In the genomic region with DNA sequence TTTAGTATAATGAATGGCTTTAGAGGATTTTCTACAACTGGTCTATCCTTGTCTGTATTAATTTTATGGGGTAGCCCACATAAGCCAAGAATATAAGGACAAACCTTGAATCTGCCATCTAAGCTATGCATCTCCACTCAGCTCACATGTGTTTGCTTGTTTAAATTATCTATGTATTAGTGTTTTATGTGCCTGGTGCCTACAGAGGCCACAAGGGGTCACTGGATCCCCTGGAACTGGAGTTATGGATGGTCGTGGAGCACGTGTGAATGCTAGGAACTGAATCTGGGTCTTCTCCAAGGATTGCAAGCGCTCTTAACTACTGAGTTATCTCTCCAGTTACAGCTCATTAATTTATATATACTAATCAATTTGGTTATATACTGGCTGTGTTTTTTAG, we compare ENCODE assay signal across 19 mouse cellular contexts. TPM values are rescaled to one million over a fixed set of nuclear protein-coding genes. Genes with fewer than 3 reads are reported as not detected.
DNase-seq lines count a peak whose midpoint lies in the region; ATAC-seq and TF ChIP-seq lines count a peak whose summit lies in the region.
"Had no signal": no experiment of that assay in that cellular context is flagged by ENCODE, and none has a peak within 500 bp of the region (broad histone marks: within the 10 kb centered on the region; RNA-seq: fewer than 3 reads in every experiment).

No protein-coding gene starts in this region.

- H3K79me2 ChIP-seq in CH12.LX (replicated peaks; ENCODE audit: control insufficient read depth, extremely low read depth, insufficient read depth, poor library complexity, severe bottlenecking): no peaks in the 10 kb centered on the region

- TF ChIP-seq EP300 in CH12.LX (IDR thresholded peaks at IDR 0.05; ENCODE audit: low read length): no peak

- TF ChIP-seq CTCF in kidney, postnatal 0 days (IDR thresholded peaks at IDR 0.05; ENCODE audit: low read depth): peak; percentile 20; the same call in 1 of the 2 replicates
- peak in 1 of 2 experiments; percentile 34; a peak in 2 of 4 replicates for TF ChIP-seq CTCF in CH12.LX (conservative IDR thresholded peaks at IDR 0.05 in 1 of 2, IDR thresholded peaks at IDR 0.05 in 1 of 2; ENCODE audit: low read depth in 2 of 2, low read length in 2 of 2)
- peak; percentile 35; the same call in 1 of the 2 replicates for TF ChIP-seq CTCF in small intestine, adult 2 months (IDR thresholded peaks at IDR 0.05; ENCODE audit: extremely low read depth, insufficient read length, insufficient replicate concordance, low read depth, low read length)

- H3K4me3 ChIP-seq in kidney, postnatal 0 days (replicated peaks; ENCODE audit: low read depth, low read length): no peak overlapping the region
- no peak overlapping the region for H3K4me3 ChIP-seq in CH12.LX (replicated peaks in 1 of 3; ENCODE audit: low read depth in 2 of 3, low read length in 2 of 3, poor library complexity in 1 of 3)
- no peak overlapping the region for H3K4me3 ChIP-seq in small intestine, adult 2 months (ENCODE audit: low read depth, low read length)
- H3K4me3 ChIP-seq: forebrain, embryonic 15.5 days; heart, embryonic 13.5 days; lung, embryonic 15.5 days; neural tube, embryonic 12.5 days had no signal

- DNase-seq in kidney, postnatal 0 days (ENCODE audit: low spot score): no peak
- no peak for DNase-seq in kidney, adult 8-10 months
- DNase-seq in CH12.LX (ENCODE audit: extremely low read depth) (no peak), R1 (ENCODE audit: low read depth, low spot score) (peak; percentile 54)
- DNase-seq in left cerebral cortex, adult 8-10 months (ENCODE audit: low spot score in 2 of 2): no peak
- no peak for DNase-seq in kidney, postnatal 25 days
- DNase-seq: adrenal gland, postnatal 36 days; cerebellum, adult 9-11 months; gastrocnemius, postnatal 36 days; heart, postnatal 36 days; kidney, adult 2 months; kidney, postnatal 4 days; right cerebral cortex, postnatal 14 days had no signal

- no peak overlapping the region for H3K27ac ChIP-seq in kidney, postnatal 0 days
- H3K27ac ChIP-seq in CH12.LX (ENCODE audit: insufficient read depth, low read depth): no peak overlapping the region
- H3K27ac ChIP-seq in small intestine, adult 2 months (ENCODE audit: insufficient read depth, low read depth, low read length): no peak overlapping the region
- H3K27ac ChIP-seq: forebrain, embryonic 15.5 days; heart, embryonic 13.5 days; hindbrain, postnatal 0 days; lung, embryonic 15.5 days; neural tube, embryonic 12.5 days had no signal

- no peaks in the 10 kb centered on the region for H3K27me3 ChIP-seq in kidney, postnatal 0 days (ENCODE audit: insufficient read depth, low read length)
- no peaks in the 10 kb centered on the region for H3K27me3 ChIP-seq in CH12.LX (replicated peaks)
- no peaks in the 10 kb centered on the region for H3K27me3 ChIP-seq in small intestine, adult 2 months (ENCODE audit: control insufficient read depth, insufficient read depth, low read length)
- H3K27me3 ChIP-seq: forebrain, embryonic 15.5 days; heart, embryonic 13.5 days; lung, embryonic 15.5 days; neural tube, embryonic 12.5 days had no signal

- WGBS in kidney, postnatal 0 days: 73% methylated on average over 3 of the region's 3 CpGs
- WGBS in small intestine, adult 2 months: 88% methylated on average over 3 of the region's 3 CpGs

- in situ Hi-C loops in CH12.LX (cut with MboI; ENCODE audit: low pct_ligation_motif_present, low pct_unique_long_range_greater_than_20kb, low sequenced_read_pairs): no loop called here

- TF ChIP-seq RAD21 in CH12.LX (IDR thresholded peaks at IDR 0.05; ENCODE audit: low read depth, low read length): peak; percentile 27

- dilution Hi-C loops in CH12.LX (cut with MboI; ENCODE audit: extremely low pct_ligation_motif_present, extremely low pct_unique_long_range_greater_than_20kb, low sequenced_read_pairs): no loop called here

- no peaks in the 10 kb centered on the region for H3K9me3 ChIP-seq in kidney, postnatal 0 days (replicated peaks; ENCODE audit: low read length)
- no peaks in the 10 kb centered on the region for H3K9me3 ChIP-seq in CH12.LX (replicated peaks; ENCODE audit: low read length)
- H3K9me3 ChIP-seq: forebrain, embryonic 15.5 days; heart, embryonic 13.5 days; lung, embryonic 15.5 days; neural tube, embryonic 12.5 days had no signal

- no peak for TF ChIP-seq POLR2A in CH12.LX (IDR thresholded peaks at IDR 0.05; ENCODE audit: low read depth, low read length)
- TF ChIP-seq POLR2A in small intestine, adult 2 months (IDR thresholded peaks at IDR 0.05; ENCODE audit: low read depth, low read length): no peak

- H3K4me1 ChIP-seq in kidney, postnatal 0 days (replicated peaks; ENCODE audit: insufficient read depth, low read length): no peaks in the 10 kb centered on the region
- H3K4me1 ChIP-seq in CH12.LX (ENCODE audit: control insufficient read depth in 1 of 2, insufficient read depth in 2 of 2): peaks cover 0 to 8% of the 10 kb centered on the region in 2 experiments; a peak in 1 of 4 replicates
- peaks cover 5% of the 10 kb centered on the region; the same call in 1 of the 2 replicates for H3K4me1 ChIP-seq in small intestine, adult 2 months (ENCODE audit: control insufficient read depth, insufficient read depth, insufficient read length, low read length)
- H3K4me1 ChIP-seq: forebrain, embryonic 15.5 days; neural tube, embryonic 12.5 days had no signal

- ATAC-seq in kidney, postnatal 0 days (replicated peaks; ENCODE audit: low FRiP score, low read depth): no peak
- ATAC-seq: forebrain, embryonic 15.5 days; hindbrain, postnatal 0 days had no signal

- H3K9ac ChIP-seq in kidney, postnatal 0 days (ENCODE audit: low read depth, low read length): no peak overlapping the region
- no peak overlapping the region for H3K9ac ChIP-seq in CH12.LX (ENCODE audit: insufficient read depth, low read depth)
- H3K9ac ChIP-seq: forebrain, embryonic 15.5 days; heart, embryonic 13.5 days; lung, embryonic 15.5 days; neural tube, embryonic 12.5 days had no signal

- no peak overlapping the region for H3K4me2 ChIP-seq in kidney, postnatal 0 days (ENCODE audit: low read length)
- H3K4me2 ChIP-seq in CH12.LX (ENCODE audit: insufficient read depth, low read depth, poor library complexity, severe bottlenecking): no peak overlapping the region
- H3K4me2 ChIP-seq: forebrain, embryonic 15.5 days; heart, embryonic 13.5 days; lung, embryonic 15.5 days; neural tube, embryonic 12.5 days had no signal

- H3K36me3 ChIP-seq in kidney, postnatal 0 days (ENCODE audit: insufficient read depth, low read length): no peaks in the 10 kb centered on the region
- no peaks in the 10 kb centered on the region for H3K36me3 ChIP-seq in CH12.LX (replicated peaks in 1 of 2; ENCODE audit: control insufficient read depth in 1 of 2, insufficient read depth in 1 of 2, low read length in 1 of 2)
- no peaks in the 10 kb centered on the region for H3K36me3 ChIP-seq in small intestine, adult 2 months (ENCODE audit: control insufficient read depth, insufficient read depth, low read length)
- H3K36me3 ChIP-seq: forebrain, embryonic 15.5 days; heart, embryonic 13.5 days; lung, embryonic 15.5 days; neural tube, embryonic 12.5 days had no signal

TF ChIP-seq in CH12.LX, 34 proteins besides CTCF, POLR2A, EP300 and RAD21:
- TF ChIP-seq SMC3 (IDR thresholded peaks at IDR 0.05; ENCODE audit: low read depth, low read length) (0 out of 2 replicates have a peak, but pooled peaks have one; percentile 18), USF2 (conservative IDR thresholded peaks at IDR 0.05; ENCODE audit: low read depth, low read length) (no peak)

RNA-seq across cellular contexts. Expression of a gene that starts 51.1 kb away (rescaled TPM):
- 13.8 and 14.9 TPM in 2 replicates for polyA plus RNA-seq in kidney, postnatal 0 days (2015; fragmentation: Nextera tagmentation; extraction: Ambion mirVana)
- total RNA-seq in CH12.LX (2012; rRNA removed) (4.1 and 4.2 TPM in 2 replicates), CH12.LX (2014; rRNA removed) (6.8 and 6.9 TPM in 2 replicates)
- polyA plus RNA-seq in CH12.LX (2012; ENCODE audit: insufficient read length, low read depth): 4.8 and 5.4 TPM in 2 replicates
- 2.4 and 4.7 TPM in 2 replicates for polyA plus RNA-seq in small intestine, adult 2 months (2012; rRNA removed)
- total RNA-seq in left cerebral cortex, adult 8-10 months (2022): 100 to 1,000 TPM; 136 to 139 (median 137) TPM
